Mouse (Mus musculus): Measurements from ENCODE around the gene Stard9. TPM values are rescaled to one million over a fixed set of nuclear protein-coding genes. Genes with fewer than 3 reads are reported as not detected.

The Stard9 gene
- total and polyA plus RNA-seq, 3 experiments = 0.23 to 0.81 (median 0.76) TPM

GRCm38 (mm10) chr2:120592227-120592626, 36.7 kb upstream of the Stard9 start:
- H3K79me2 ChIP-seq (replicated peaks; ENCODE audit: control insufficient read depth, extremely low read depth, insufficient read depth, poor library complexity, severe bottlenecking) = no peaks in the 10 kb centered on the region
- in situ Hi-C loops (cut with MboI; ENCODE audit: low pct_ligation_motif_present, low pct_unique_long_range_greater_than_20kb, low sequenced_read_pairs) = no loop called here

GRCm38 (mm10) chr2:120597734-120598133, 31.2 kb upstream of the Stard9 start:
- Histone ChIP-seq H3K4me3 (replicated peaks in 1 of 3; ENCODE audit: low read depth in 2 of 3, low read length in 2 of 3, poor library complexity in 1 of 3) (no peak overlapping the region), H3K27ac (ENCODE audit: insufficient read depth, low read depth) (no peak overlapping the region), H3K4me2 (ENCODE audit: insufficient read depth, low read depth, poor library complexity, severe bottlenecking) (no peak overlapping the region), H3K4me1 (ENCODE audit: control insufficient read depth in 1 of 2, insufficient read depth in 2 of 2) (peaks cover 3 to 26% of the 10 kb centered on the region in 2 experiments; a peak in 3 of 4 replicates), H3K9me3 (replicated peaks; ENCODE audit: low read length) (no peaks in the 10 kb centered on the region), H3K79me2 (replicated peaks; ENCODE audit: control insufficient read depth, extremely low read depth, insufficient read depth, poor library complexity, severe bottlenecking) (no peaks in the 10 kb centered on the region), H3K36me3 (replicated peaks in 1 of 2; ENCODE audit: control insufficient read depth in 1 of 2, insufficient read depth in 1 of 2, low read length in 1 of 2) (peaks cover 25 to 61% of the 10 kb centered on the region in 2 experiments), H3K27me3 (replicated peaks) (no peaks in the 10 kb centered on the region), H3K9ac (ENCODE audit: insufficient read depth, low read depth) (no peak overlapping the region)
- dilution Hi-C loops (cut with MboI; ENCODE audit: extremely low pct_ligation_motif_present, extremely low pct_unique_long_range_greater_than_20kb, low sequenced_read_pairs) = no loop called here
- DNase-seq (ENCODE audit: extremely low read depth) = no peak
- in situ Hi-C loops (cut with MboI; ENCODE audit: low pct_ligation_motif_present, low pct_unique_long_range_greater_than_20kb, low sequenced_read_pairs) = no loop called here
- TF ChIP-seq BHLHE40 (IDR thresholded peaks at IDR 0.05; ENCODE audit: low read depth, low read length) (no peak), ELF1 (IDR thresholded peaks at IDR 0.05; ENCODE audit: low read depth, low read length) (no peak), ZKSCAN1 (IDR thresholded peaks at IDR 0.05; ENCODE audit: borderline replicate concordance, low read depth, low read length) (no peak), CTCF (conservative IDR thresholded peaks at IDR 0.05 in 1 of 2, IDR thresholded peaks at IDR 0.05 in 1 of 2; ENCODE audit: low read depth in 2 of 2, low read length in 2 of 2) (no peak), EP300 (IDR thresholded peaks at IDR 0.05; ENCODE audit: low read length) (no peak), ZC3H11A (IDR thresholded peaks at IDR 0.05; ENCODE audit: low read depth, low read length) (no peak), SIN3A (IDR thresholded peaks at IDR 0.05; ENCODE audit: low read length) (no peak), MAZ (IDR thresholded peaks at IDR 0.05; ENCODE audit: low read depth, low read length) (no peak), UBTF (IDR thresholded peaks at IDR 0.05; ENCODE audit: low read depth, low read length) (no peak), RCOR1 (conservative IDR thresholded peaks at IDR 0.05; ENCODE audit: low read depth, low read length) (no peak)

More at GRCm38 (mm10) chr2:120592227-120592626, 36.7 kb upstream of the Stard9 start:
- no peak overlapping the region for H3K4me3 ChIP-seq (replicated peaks in 1 of 3; ENCODE audit: low read depth in 2 of 3, low read length in 2 of 3, poor library complexity in 1 of 3)
- TF ChIP-seq EP300 (IDR thresholded peaks at IDR 0.05; ENCODE audit: low read length) (no peak), GABPA (IDR thresholded peaks at IDR 0.05; ENCODE audit: insufficient replicate concordance, low read depth, low read length) (no peak), MAX (IDR thresholded peaks at IDR 0.05; ENCODE audit: low read length) (no peak)
- dilution Hi-C loops (cut with MboI; ENCODE audit: extremely low pct_ligation_motif_present, extremely low pct_unique_long_range_greater_than_20kb, low sequenced_read_pairs) = no loop called here
- H3K4me1 ChIP-seq (ENCODE audit: control insufficient read depth in 1 of 2, insufficient read depth in 2 of 2) = peaks cover 0 to 6% of the 10 kb centered on the region in 2 experiments; a peak in 1 of 4 replicates
- no peaks in the 10 kb centered on the region for H3K9me3 ChIP-seq (replicated peaks; ENCODE audit: low read length)
- H3K27ac ChIP-seq (ENCODE audit: insufficient read depth, low read depth) = no peak overlapping the region
- H3K36me3 ChIP-seq (replicated peaks in 1 of 2; ENCODE audit: control insufficient read depth in 1 of 2, insufficient read depth in 1 of 2, low read length in 1 of 2) = peaks cover 23 to 55% of the 10 kb centered on the region in 2 experiments
- H3K27me3 ChIP-seq (replicated peaks) = no peaks in the 10 kb centered on the region
- no peak for DNase-seq (ENCODE audit: extremely low read depth)
- H3K9ac ChIP-seq (ENCODE audit: insufficient read depth, low read depth) = no peak overlapping the region
- H3K4me2 ChIP-seq (ENCODE audit: insufficient read depth, low read depth, poor library complexity, severe bottlenecking) = no peak overlapping the region

- Histone ChIP-seq H3K9me3 (replicated peaks; ENCODE audit: low read length) (no peaks in the 10 kb centered on the region), H3K79me2 (replicated peaks; ENCODE audit: control insufficient read depth, extremely low read depth, insufficient read depth, poor library complexity, severe bottlenecking) (no peaks in the 10 kb centered on the region), H3K36me3 (replicated peaks in 1 of 2; ENCODE audit: control insufficient read depth in 1 of 2, insufficient read depth in 1 of 2, low read length in 1 of 2) (peaks cover 23 to 62% of the 10 kb centered on the region in 2 experiments), H3K9ac (ENCODE audit: insufficient read depth, low read depth) (peak overlapping the region; percentile 48; the same call in 1 of the 2 replicates), H3K4me1 (ENCODE audit: control insufficient read depth in 1 of 2, insufficient read depth in 2 of 2) (peaks cover 3 to 26% of the 10 kb centered on the region in 2 experiments; a peak in 3 of 4 replicates), H3K27ac (ENCODE audit: insufficient read depth, low read depth) (peak overlapping the region; percentile 82), H3K4me2 (ENCODE audit: insufficient read depth, low read depth, poor library complexity, severe bottlenecking) (peak overlapping the region; percentile 86), H3K27me3 (replicated peaks) (no peaks in the 10 kb centered on the region), H3K4me3 (replicated peaks in 1 of 3; ENCODE audit: low read depth in 2 of 3, low read length in 2 of 3, poor library complexity in 1 of 3) (no peak overlapping the region)
- in situ Hi-C loops (cut with MboI; ENCODE audit: low pct_ligation_motif_present, low pct_unique_long_range_greater_than_20kb, low sequenced_read_pairs) = no loop called here
- peak; percentile 68 for DNase-seq (ENCODE audit: extremely low read depth)
- dilution Hi-C loops (cut with MboI; ENCODE audit: extremely low pct_ligation_motif_present, extremely low pct_unique_long_range_greater_than_20kb, low sequenced_read_pairs) = no loop called here
- peak; percentile 86 for TF ChIP-seq SIN3A (IDR thresholded peaks at IDR 0.05; ENCODE audit: low read length)
- TF ChIP-seq POLR2A (IDR thresholded peaks at IDR 0.05; ENCODE audit: low read depth, low read length) = no peak
- peak; percentile 51; the same call in 1 of the 2 replicates for TF ChIP-seq MAX (IDR thresholded peaks at IDR 0.05; ENCODE audit: low read length)
- TF ChIP-seq ZKSCAN1 (IDR thresholded peaks at IDR 0.05; ENCODE audit: borderline replicate concordance, low read depth, low read length) = no peak
- TF ChIP-seq POLR2AphosphoS2 (IDR thresholded peaks at IDR 0.05; ENCODE audit: low read depth, low read length) = no peak
- peak; percentile 33 for TF ChIP-seq MEF2A (IDR thresholded peaks at IDR 0.05; ENCODE audit: borderline replicate concordance, low read depth, low read length)
- no peak for TF ChIP-seq RAD21 (IDR thresholded peaks at IDR 0.05; ENCODE audit: low read depth, low read length)
- peak; percentile 85 for TF ChIP-seq ETS1 (conservative IDR thresholded peaks at IDR 0.05; ENCODE audit: low read depth, low read length)
- no peak for TF ChIP-seq NRF1 (IDR thresholded peaks at IDR 0.05; ENCODE audit: low read depth, low read length)
- TF ChIP-seq CHD1 (IDR thresholded peaks at IDR 0.05; ENCODE audit: low read depth, low read length) = no peak
- peak; percentile 88 for TF ChIP-seq EP300 (IDR thresholded peaks at IDR 0.05; ENCODE audit: low read length)
- TF ChIP-seq CTCF (conservative IDR thresholded peaks at IDR 0.05 in 1 of 2, IDR thresholded peaks at IDR 0.05 in 1 of 2; ENCODE audit: low read depth in 2 of 2, low read length in 2 of 2) = no peak
- TF ChIP-seq MYC (IDR thresholded peaks at IDR 0.05; ENCODE audit: low read depth, low read length) = peak; percentile 74
- TF ChIP-seq UBTF (IDR thresholded peaks at IDR 0.05; ENCODE audit: low read depth, low read length) = no peak
- TF ChIP-seq MAZ (IDR thresholded peaks at IDR 0.05; ENCODE audit: low read depth, low read length) = no peak
- peak; percentile 39; the same call in 1 of the 2 replicates for TF ChIP-seq TCF12 (IDR thresholded peaks at IDR 0.05; ENCODE audit: low read depth, low read length)
- TF ChIP-seq USF1 (IDR thresholded peaks at IDR 0.05; ENCODE audit: low read depth, low read length) = no peak
- no peak for TF ChIP-seq NELFE (IDR thresholded peaks at IDR 0.05; ENCODE audit: low read depth, low read length)
- no peak; the same call in 1 of the 2 replicates for TF ChIP-seq JUN (IDR thresholded peaks at IDR 0.05; ENCODE audit: insufficient read depth, low read depth, low read length)
Observed at GRCm38 (mm10) chr2:120599506-120599905, 29.4 kb upstream of the Stard9 start.
